Mouse (Mus musculus) urinary bladder, postnatal 10 days (tissue): ENCODE results near the gene Dclk3.

Experiments used
- DNase-seq: peaks from one replicate; pipeline ENCODE4 v3.0.0; 2022; ENCODE audit warnings: low spot score

Dclk3 gene

DNA sequence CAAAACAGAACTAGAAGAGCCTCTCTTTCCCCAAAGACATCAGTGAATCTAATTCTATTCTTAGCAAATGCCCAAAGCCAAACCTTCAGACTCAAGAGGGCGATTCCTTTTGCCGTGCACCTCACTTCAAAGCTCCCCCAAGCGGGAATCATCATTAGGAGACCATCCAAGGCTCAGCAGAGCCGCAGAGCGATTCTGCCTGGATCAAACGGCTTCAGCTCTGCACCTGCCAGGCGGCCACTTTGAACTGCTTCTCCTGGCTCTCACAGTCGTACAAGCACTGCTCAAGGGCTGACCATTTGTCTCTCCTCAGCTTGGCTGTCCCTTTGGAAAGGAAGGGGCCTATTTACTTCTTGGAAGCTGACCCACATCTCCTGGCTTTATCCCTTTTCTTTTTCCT lies 51.7 kb downstream of the Dclk3 start:
- DNase-seq = no peak

- no peak for DNase-seq
Measured at GRCm38 (mm10) chr9:111491280-111491679, 52.4 kb downstream of the Dclk3 start.

GRCm38 (mm10) chr9:111493490-111493889 lies 54.6 kb downstream of the Dclk3 start:
- no peak for DNase-seq

GRCm38 (mm10) chr9:111495561-111495960 lies 56.7 kb downstream of the Dclk3 start:
- DNase-seq = peak; percentile 44

- DNase-seq = peak; percentile 52
Measured at GRCm38 (mm10) chr9:111497074-111497811, 58.4 kb downstream of the Dclk3 start.

GRCm38 (mm10) chr9:111500211-111500610 lies 61.3 kb downstream of the Dclk3 start:
- no peak for DNase-seq

DNA sequence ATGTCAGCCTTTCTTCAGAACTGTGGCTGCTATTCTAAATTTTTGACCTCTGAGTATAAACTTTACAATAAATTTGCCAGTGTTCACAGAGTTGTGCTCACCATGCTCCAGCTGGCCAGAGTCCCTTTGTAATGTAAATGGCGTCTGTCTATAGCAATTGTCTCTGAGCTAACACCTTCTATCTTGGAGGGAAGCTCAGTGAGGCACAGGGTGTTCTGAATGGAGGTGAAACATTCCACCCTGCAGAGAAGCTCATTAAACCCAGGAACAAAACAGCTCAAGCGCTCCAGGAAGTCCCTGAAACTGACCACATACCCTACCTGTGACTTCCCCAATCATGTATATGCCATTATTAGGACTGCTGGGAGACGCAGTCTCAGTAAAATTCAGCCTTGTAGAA lies 67.2 kb downstream of the Dclk3 start:
- DNase-seq = no peak

DNA sequence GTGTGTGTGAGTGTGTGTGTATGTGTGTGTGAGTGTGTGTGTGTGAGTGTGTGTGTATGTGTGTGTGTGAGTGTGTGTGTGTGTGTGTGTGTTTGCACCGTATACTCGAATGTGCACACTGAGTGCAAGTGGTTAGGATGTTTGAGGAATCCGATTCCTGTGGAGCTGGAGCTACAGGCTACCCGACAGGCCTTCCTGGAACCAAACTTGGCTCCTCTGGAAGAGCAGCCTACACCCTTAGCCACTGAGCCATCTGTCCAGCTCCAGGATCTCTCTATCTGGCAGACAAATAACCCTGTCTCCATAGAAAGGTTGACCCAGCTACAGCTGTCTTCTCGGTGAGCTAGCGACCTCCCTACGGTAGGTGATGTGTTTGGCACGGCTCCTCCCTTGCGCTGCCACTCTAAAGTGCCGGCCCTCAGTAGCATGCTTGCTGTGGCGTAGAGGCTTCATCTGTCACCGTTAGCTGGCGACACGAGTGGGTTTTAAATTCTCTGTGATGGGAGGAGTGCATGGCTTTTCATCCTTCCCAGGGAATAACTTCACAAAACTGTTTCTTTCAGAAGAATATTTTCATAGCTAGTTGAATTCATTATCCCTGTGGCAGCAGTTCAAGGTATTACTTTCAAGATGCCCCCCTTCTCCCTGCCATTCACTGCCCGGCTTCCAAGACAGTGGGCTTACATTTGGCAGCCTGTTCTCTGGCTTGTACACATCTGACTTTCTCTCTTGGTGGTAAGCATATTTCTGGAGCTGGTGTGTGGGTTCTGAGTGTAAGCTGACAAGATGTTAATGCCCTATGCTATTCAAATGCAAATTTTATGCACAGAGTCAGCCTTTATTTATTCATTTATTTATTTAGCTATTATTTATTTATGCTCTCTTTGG lies 75.9 kb downstream of the Dclk3 start:
- no peak for DNase-seq

DNA sequence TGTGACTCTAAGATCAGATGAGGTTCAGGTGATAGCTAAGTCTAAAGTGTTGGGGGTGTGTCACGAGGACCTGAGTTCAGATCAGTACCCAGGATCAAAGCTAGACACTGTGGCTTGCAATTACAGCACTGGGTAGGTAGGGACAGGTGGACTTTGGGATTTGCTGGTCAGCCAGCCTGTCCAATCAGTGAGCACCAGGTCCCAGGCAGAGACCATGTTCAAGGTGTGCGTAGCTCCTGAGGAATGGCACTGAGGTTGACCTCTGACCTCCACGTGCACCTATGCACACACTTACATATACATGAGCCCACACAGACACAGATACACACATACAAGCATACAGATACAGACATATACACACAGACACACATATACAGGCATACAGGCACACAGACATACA lies 76.7 kb downstream of the Dclk3 start:
- no peak for DNase-seq

GRCm38 (mm10) chr9:111522226-111522625 lies 83.3 kb downstream of the Dclk3 start:
- no peak for DNase-seq

DNA sequence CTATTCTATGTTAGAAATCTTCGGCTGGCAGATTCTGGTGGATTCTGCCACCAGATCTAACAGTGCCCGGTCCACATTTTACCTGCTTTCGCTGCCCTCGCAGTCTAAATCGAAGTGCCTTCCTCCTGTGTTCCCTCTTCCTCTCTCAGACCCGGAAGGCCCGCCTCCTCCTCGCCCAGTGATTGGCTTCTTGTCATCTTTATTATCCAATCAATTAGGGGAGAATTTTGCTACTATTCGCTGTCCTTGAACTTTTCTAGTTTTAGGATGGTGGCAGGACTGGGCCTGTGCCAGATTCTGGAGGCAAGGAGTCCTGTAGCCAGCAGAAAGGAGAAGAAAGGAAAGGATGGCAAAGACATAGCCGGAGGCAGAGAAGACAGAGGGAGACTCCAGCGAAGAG lies 84.2 kb downstream of the Dclk3 start:
- DNase-seq = no peak

DNA sequence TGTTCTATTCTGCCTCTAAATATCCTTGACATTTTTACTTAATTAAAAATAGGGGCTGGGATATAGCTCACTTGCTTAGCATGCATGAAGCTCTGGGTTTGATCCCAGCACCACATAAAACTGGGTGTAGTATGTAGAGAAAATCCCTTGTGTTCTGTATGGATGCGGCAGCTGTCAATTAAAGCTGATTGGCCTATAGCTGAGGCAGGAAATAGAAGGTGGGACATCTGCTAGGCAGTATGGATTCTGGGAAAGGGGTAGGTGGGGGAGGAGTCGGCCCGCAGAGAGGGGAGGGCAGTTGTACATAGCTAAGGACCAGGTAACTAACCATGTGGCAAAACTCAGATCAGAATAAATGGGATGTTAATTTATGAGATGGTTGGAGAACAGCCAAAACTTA lies 85.0 kb downstream of the Dclk3 start:
- DNase-seq = no peak

DNA sequence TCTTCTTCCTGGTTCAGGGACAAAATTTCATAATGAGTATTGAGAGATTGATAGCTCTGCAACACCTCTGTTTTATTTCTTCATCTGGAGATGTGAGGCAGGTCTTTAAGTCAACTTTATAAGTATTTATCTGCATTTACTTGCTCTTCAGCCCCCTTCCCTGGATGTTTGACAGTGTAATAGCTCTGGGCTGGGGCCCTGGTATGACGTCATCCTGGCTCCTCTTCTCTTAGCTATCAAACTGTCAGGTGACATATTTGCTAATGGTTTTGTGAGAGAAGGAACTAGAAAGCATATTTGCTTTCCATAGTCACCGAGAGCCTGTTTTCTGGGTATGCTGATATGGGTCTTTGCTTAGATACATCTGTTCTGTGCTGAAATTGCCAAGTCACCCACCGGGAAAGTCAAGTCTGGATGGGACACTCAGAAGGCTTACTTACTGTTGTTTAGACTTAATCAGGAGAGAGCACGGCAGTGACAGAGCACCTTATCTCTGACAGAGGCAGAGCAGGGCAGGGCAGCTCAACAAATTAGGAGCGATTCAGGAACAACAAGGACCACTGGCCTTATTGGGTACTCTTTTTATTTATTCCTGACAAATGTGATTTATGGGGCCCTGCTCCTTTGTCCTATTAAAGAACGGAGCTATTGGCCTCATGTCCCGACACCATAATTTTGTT lies 96.0 kb downstream of the Dclk3 start:
- no peak for DNase-seq

- DNase-seq = no peak
Measured at GRCm38 (mm10) chr9:111535445-111536064, 96.7 kb downstream of the Dclk3 start.
